Mouse (Mus musculus) liver, postnatal 0 days (tissue): Measurements from ENCODE around the gene Ndufs2. TPM values are rescaled to one million over a fixed set of nuclear protein-coding genes. Genes with fewer than 3 reads are reported as not detected.

Experiments
- ATAC-seq: fragments of 200-750 bp; cut with Nextera tagmentation; 2 replicates; pipeline ENCODE4 v1.8.0; 2017; ENCODE audit warnings: mild to moderate bottlenecking, moderate library complexity
- DNase-seq: peaks from one replicate; pipeline ENCODE4 v3.0.0-alpha.2; 2016
- H3K27ac ChIP-seq: fragments of 300-500 bp; sonication (generic); 2 replicates; pipeline ENCODE4 v1.5.1; 2014; ENCODE audit warnings: antibody characterized with exemption, moderate library complexity, mild to moderate bottlenecking, low read depth
- H3K27me3 ChIP-seq: fragments of 300-500 bp; sonication (generic); 2 replicates; pipeline ENCODE4 v1.6.1; 2014; ENCODE audit warnings: low read length, control low read depth, mixed read lengths; ENCODE audit not compliant: insufficient read depth
- H3K36me3 ChIP-seq: fragments of 300-500 bp; sonication (generic); replicated peaks from 2 replicates; pipeline ENCODE4 v1.6.1; 2014; ENCODE audit warnings: mild to moderate bottlenecking, control low read depth, low read length, moderate library complexity, mixed read lengths; ENCODE audit not compliant: insufficient read depth
- H3K4me1 ChIP-seq: fragments of 300-500 bp; sonication (generic); 2 replicates; pipeline ENCODE4 v1.6.1; 2014; ENCODE audit warnings: antibody characterized with exemption, mild to moderate bottlenecking, control low read depth; ENCODE audit not compliant: insufficient read depth
- H3K4me2 ChIP-seq: fragments of 300-500 bp; sonication (generic); 2 replicates; pipeline ENCODE4 v1.6.1; 2014; ENCODE audit warnings: low read depth, mild to moderate bottlenecking, low read length, moderate library complexity, mixed read lengths
- H3K4me3 ChIP-seq: fragments of 300-500 bp; sonication (generic); 2 replicates; pipeline ENCODE4 v1.5.1; 2014; ENCODE audit warnings: low read depth, low read length
- H3K9ac ChIP-seq: fragments of 300-500 bp; sonication (generic); replicated peaks from 2 replicates; pipeline ENCODE4 v1.6.1; 2014; ENCODE audit warnings: mild to moderate bottlenecking, moderate library complexity
- H3K9me3 ChIP-seq: fragments of 300-500 bp; sonication (generic); 2 replicates; pipeline ENCODE4 v1.6.1; 2016; ENCODE audit warnings: mild to moderate bottlenecking, control low read depth, low read length, mixed read lengths
- CTCF ChIP-seq: sonication (generic); IDR thresholded peaks from 2 replicates; pipeline ENCODE4 v1.5.1; 2016; ENCODE audit warnings: antibody characterized with exemption, low read depth
- EP300 ChIP-seq: IDR thresholded peaks from 2 replicates; pipeline ENCODE4 v1.6.1; 2016; ENCODE audit warnings: antibody characterized with exemption, low read depth, mild to moderate bottlenecking
- WGBS: fragments of 180-500 bp; shearing (Covaris S2); extraction: QIAGEN DNeasy Blood & Tissue Kit; methylation state at CpG from one replicate; pipeline ENCODE4 v1.1.7; 2014; ENCODE audit not compliant: insufficient replicate concordance; 5-methylcytosine and 5-hydroxymethylcytosine counted together
- polyA plus RNA-seq: library from polyadenylated mRNA; unstranded; fragments of >200 nt; fragmentation: Nextera tagmentation; extraction: Ambion mirVana; gene quantifications from 2 replicates; pipeline ENCODE4 v1.2.1, GENCODE M21; 2015

The Ndufs2 gene
- polyA plus RNA-seq, 1 experiment from 2014 or later, result 158 TPM

- Histone ChIP-seq H3K9me3 (no peaks in the 10 kb centered on the region), H3K27ac (peak overlapping the region; percentile 95), H3K9ac (peak overlapping the region; percentile 61), H3K4me2 (peak overlapping the region; percentile 92), H3K4me3 (peak overlapping the region; percentile 66), H3K27me3 (no peaks in the 10 kb centered on the region), H3K4me1 (peaks cover 19% of the 10 kb centered on the region), H3K36me3 (peaks cover 18% of the 10 kb centered on the region)
- TF ChIP-seq EP300 (no peak), CTCF (no peak)
- ATAC-seq, result no peak
- DNase-seq, result no peak
- whole genome bisulfite sequencing, result 55% methylated on average over 6 of the region's 6 CpGs
These were observed 28.0 kb downstream of the Ndufs2 start for GRCm38 (mm10) chr1:171223168-171223567.

- H3K36me3 ChIP-seq, result peaks cover 18% of the 10 kb centered on the region
- H3K27ac ChIP-seq, result peak within 1 kb of the TSS; percentile 95
- peak; percentile 89 for DNase-seq
- peak within 1 kb of the TSS; percentile 92 for H3K4me2 ChIP-seq
- no peaks in the 10 kb centered on the region for H3K9me3 ChIP-seq
- peak within 1 kb of the TSS; percentile 61 for H3K9ac ChIP-seq
- peak; percentile 87 for ATAC-seq
- H3K4me3 ChIP-seq, result peak within 1 kb of the TSS; percentile 66
- no peak; the same call in 1 of the 2 replicates for TF ChIP-seq EP300
- peak; percentile 80 for TF ChIP-seq CTCF
- peaks cover 19% of the 10 kb centered on the region for H3K4me1 ChIP-seq
- WGBS, result 2% methylated on average over 28 of the region's 28 CpGs
- no peaks in the 10 kb centered on the region for H3K27me3 ChIP-seq
These were observed 28.7 kb downstream of the Ndufs2 start, which contains the start of gene Tomm40l for GRCm38 (mm10) chr1:171222238-171223155. Gene Tomm40l (minus strand): TSS chr1:171222514.

- ATAC-seq, result no peak
- DNase-seq, result peak; percentile 22
- 9% methylated on average over 22 of the region's 22 CpGs for WGBS
- H3K36me3 ChIP-seq, result peaks cover 18% of the 10 kb centered on the region
- H3K27ac ChIP-seq, result peak overlapping the region; percentile 49
- no peaks in the 10 kb centered on the region for H3K9me3 ChIP-seq
- peaks cover 19% of the 10 kb centered on the region for H3K4me1 ChIP-seq
- H3K4me3 ChIP-seq, result peak overlapping the region; percentile 66
- H3K27me3 ChIP-seq, result no peaks in the 10 kb centered on the region
- H3K4me2 ChIP-seq, result peak overlapping the region; percentile 92
- TF ChIP-seq EP300 (no peak), CTCF (no peak)
- H3K9ac ChIP-seq, result peak overlapping the region; percentile 52
These were observed 29.7 kb downstream of the Ndufs2 start for GRCm38 (mm10) chr1:171221281-171222193.

GRCm38 (mm10) chr1:171220871-171221270, 30.3 kb downstream of the Ndufs2 start:
- peak overlapping the region; percentile 24; the same call in 1 of the 2 replicates for H3K27ac ChIP-seq
- peak; percentile 9 for ATAC-seq

GRCm38 (mm10) chr1:171216241-171216955, 34.8 kb downstream of the Ndufs2 start:
- peaks cover 12% of the 10 kb centered on the region for H3K4me1 ChIP-seq
- H3K27ac ChIP-seq, result no peak overlapping the region
- no peak for ATAC-seq
- peaks cover 18% of the 10 kb centered on the region for H3K36me3 ChIP-seq
- no peaks in the 10 kb centered on the region for H3K27me3 ChIP-seq
- TF ChIP-seq CTCF (no peak), EP300 (no peak)
- H3K9me3 ChIP-seq, result no peaks in the 10 kb centered on the region
- WGBS, result 69% methylated on average over 18 of the region's 18 CpGs
- no peak overlapping the region for H3K4me2 ChIP-seq
- no peak for DNase-seq
- H3K9ac ChIP-seq, result no peak overlapping the region
- H3K4me3 ChIP-seq, result no peak overlapping the region

More at GRCm38 (mm10) chr1:171220871-171221270, 30.3 kb downstream of the Ndufs2 start:
- DNase-seq, result peak; percentile 90
- Histone ChIP-seq H3K9me3 (no peaks in the 10 kb centered on the region), H3K27me3 (no peaks in the 10 kb centered on the region), H3K36me3 (peaks cover 18% of the 10 kb centered on the region), H3K4me2 (peak overlapping the region; percentile 92), H3K4me3 (peak overlapping the region; percentile 66), H3K4me1 (peaks cover 24% of the 10 kb centered on the region), H3K9ac (peak overlapping the region; percentile 52)
- no peak for TF ChIP-seq EP300
- TF ChIP-seq CTCF, result peak; percentile 94
- WGBS, result 9% methylated on average over 10 of the region's 10 CpGs
